Mouse (Mus musculus): ENCODE results near the gene Prl3b1. TPM values are rescaled to one million over a fixed set of nuclear protein-coding genes. Genes with fewer than 3 reads are reported as not detected.

Prl3b1 gene
- not detected in 2 replicates for polyA plus RNA-seq (2015; fragmentation: Nextera tagmentation; extraction: Ambion mirVana)

GRCm38 (mm10) chr13:27241547-27241946, at the start of gene Prl3b1:
Gene Prl3b1 (plus strand): TSS chr13:27241847.
- no peaks in the 10 kb centered on the region for H3K36me3 ChIP-seq
- H3K9me3 ChIP-seq, result no peaks in the 10 kb centered on the region
- WGBS, result 100% methylated on average over 1 of the region's 1 CpGs
- no peaks in the 10 kb centered on the region for H3K4me1 ChIP-seq (replicated peaks)
- ATAC-seq (ENCODE audit: low FRiP score), result no peak
- no peak within 1 kb of the TSS for H3K9ac ChIP-seq
- H3K4me3 ChIP-seq, result no peak within 1 kb of the TSS
- H3K27ac ChIP-seq, result no peak within 1 kb of the TSS
- H3K27me3 ChIP-seq, result no peaks in the 10 kb centered on the region
- H3K4me2 ChIP-seq, result no peak within 1 kb of the TSS

- Histone ChIP-seq H3K4me3 (no peak within 1 kb of the TSS), H3K9me3 (no peaks in the 10 kb centered on the region), H3K4me2 (no peak within 1 kb of the TSS), H3K4me1 (replicated peaks) (no peaks in the 10 kb centered on the region), H3K27ac (no peak within 1 kb of the TSS), H3K27me3 (no peaks in the 10 kb centered on the region), H3K36me3 (no peaks in the 10 kb centered on the region), H3K9ac (no peak within 1 kb of the TSS)
- WGBS, result 92% methylated on average over 1 of the region's 1 CpGs
- no peak for ATAC-seq (ENCODE audit: low FRiP score)
Measured at GRCm38 (mm10) chr13:27196359-27196758, 45.3 kb upstream of the Prl3b1 start, which contains the start of gene Prl3c1. Gene Prl3c1 (plus strand): TSS chr13:27196659.

- H3K4me1 ChIP-seq (replicated peaks), result no peaks in the 10 kb centered on the region
- H3K9me3 ChIP-seq, result no peaks in the 10 kb centered on the region
- H3K4me3 ChIP-seq, result no peak within 1 kb of the TSS
- no peak within 1 kb of the TSS for H3K4me2 ChIP-seq
- no peak within 1 kb of the TSS for H3K9ac ChIP-seq
- H3K27ac ChIP-seq, result no peak within 1 kb of the TSS
- WGBS, result 95% methylated on average over 4 of the region's 4 CpGs
- H3K36me3 ChIP-seq, result no peaks in the 10 kb centered on the region
- no peak for ATAC-seq (ENCODE audit: low FRiP score)
- H3K27me3 ChIP-seq, result no peaks in the 10 kb centered on the region
Measured at GRCm38 (mm10) chr13:27259136-27259535, 17.5 kb downstream of the Prl3b1 start, which contains the start of gene Prl3a1. Gene Prl3a1 (plus strand): TSS chr13:27259436.

Other genes with a start within 250 kb of the Prl3b1 start
- gene Prl, start 184.3 kb upstream of the Prl3b1 start, polyA plus RNA-seq (2015; fragmentation: Nextera tagmentation; extraction: Ambion mirVana), result not detected in 2 replicates
- gene Prl3d1, start 147.7 kb upstream of the Prl3b1 start, polyA plus RNA-seq (2015; fragmentation: Nextera tagmentation; extraction: Ambion mirVana), result not detected in 2 replicates
- gene Prl3d2, start 120.1 kb upstream of the Prl3b1 start, polyA plus RNA-seq (2015; fragmentation: Nextera tagmentation; extraction: Ambion mirVana), result not detected in 2 replicates
- not detected in 2 replicates for gene Prl3d3, start 85.1 kb upstream of the Prl3b1 start, polyA plus RNA-seq (2015; fragmentation: Nextera tagmentation; extraction: Ambion mirVana)
- gene Prl3c1, start 45.2 kb upstream of the Prl3b1 start, polyA plus RNA-seq (2015; fragmentation: Nextera tagmentation; extraction: Ambion mirVana), result not detected in 2 replicates
- not detected in 2 replicates for gene Prl3a1, start 17.6 kb downstream of the Prl3b1 start, polyA plus RNA-seq (2015; fragmentation: Nextera tagmentation; extraction: Ambion mirVana)
- gene Prl6a1, start 70.8 kb downstream of the Prl3b1 start, polyA plus RNA-seq (2015; fragmentation: Nextera tagmentation; extraction: Ambion mirVana), result not detected in 2 replicates
- not detected in 2 replicates for gene Prl8a2, start 103.8 kb downstream of the Prl3b1 start, polyA plus RNA-seq (2015; fragmentation: Nextera tagmentation; extraction: Ambion mirVana)
- not detected in 2 replicates for gene Prl2b1, start 149.0 kb downstream of the Prl3b1 start, polyA plus RNA-seq (2015; fragmentation: Nextera tagmentation; extraction: Ambion mirVana)
- gene Prl8a6, start 196.8 kb downstream of the Prl3b1 start, polyA plus RNA-seq (2015; fragmentation: Nextera tagmentation; extraction: Ambion mirVana), result not detected in 2 replicates